Mouse (Mus musculus): ENCODE results near the gene Psmf1. TPM values are rescaled to one million over a fixed set of nuclear protein-coding genes. Genes with fewer than 3 reads are reported as not detected.

Psmf1 gene
- polyA plus RNA-seq, 1 experiment from 2014 or later: 66.6 TPM

- Histone ChIP-seq H3K36me3 (replicated peaks) (no peaks in the 10 kb centered on the region), H3K4me2 (no peak within 1 kb of the TSS), H3K27me3 (replicated peaks) (no peaks in the 10 kb centered on the region; the same call in 1 of the 2 replicates), H3K9me3 (no peaks in the 10 kb centered on the region), H3K4me3 (no peak within 1 kb of the TSS), H3K9ac (no peak within 1 kb of the TSS), H3K4me1 (no peaks in the 10 kb centered on the region), H3K27ac (no peak within 1 kb of the TSS)
- 79% methylated on average over 3 of the region's 3 CpGs for WGBS
- no peak for ATAC-seq (replicated peaks)
Observed at GRCm38 (mm10) chr2:151668433-151668832, 75.6 kb downstream of the Psmf1 start, which contains the start of gene Rad21l. Rad21l (minus strand) TSS chr2:151668533.

Other genes starting within 250 kb of the Psmf1 start
- 586 and 594 TPM in 2 replicates for gene Fkbp1a, start 201.7 kb downstream of the Psmf1 start, polyA plus RNA-seq (2015; fragmentation: Nextera tagmentation; extraction: Ambion mirVana)
- 0.67 and 0.96 TPM in 2 replicates for gene Sdcbp2, start 171.6 kb downstream of the Psmf1 start, polyA plus RNA-seq (2015; fragmentation: Nextera tagmentation; extraction: Ambion mirVana)
- gene Snph, start 111.6 kb downstream of the Psmf1 start, polyA plus RNA-seq (2015; fragmentation: Nextera tagmentation; extraction: Ambion mirVana): 20.5 and 22.5 TPM in 2 replicates
- gene Rad21l, start 75.7 kb downstream of the Psmf1 start, polyA plus RNA-seq (2015; fragmentation: Nextera tagmentation; extraction: Ambion mirVana): 0.17 and 0.26 TPM in 2 replicates
- 29.9 and 32.3 TPM in 2 replicates for gene Tmem74b, start 42.2 kb downstream of the Psmf1 start, polyA plus RNA-seq (2015; fragmentation: Nextera tagmentation; extraction: Ambion mirVana)
- gene Rspo4, start 98.7 kb upstream of the Psmf1 start, polyA plus RNA-seq (2015; fragmentation: Nextera tagmentation; extraction: Ambion mirVana): 0.18 and 0.36 TPM in 2 replicates
- 0.18 and 0.23 TPM in 2 replicates for gene Angpt4, start 167.0 kb upstream of the Psmf1 start, polyA plus RNA-seq (2015; fragmentation: Nextera tagmentation; extraction: Ambion mirVana)
- gene Fam110a, start 236.0 kb upstream of the Psmf1 start, polyA plus RNA-seq (2015; fragmentation: Nextera tagmentation; extraction: Ambion mirVana): 61.2 and 62.8 TPM in 2 replicates

All from midbrain, embryonic 15.5 days (tissue).